Mouse (Mus musculus) urinary bladder, postnatal 25 days (tissue): ENCODE measurements at regions not wholly inside any gene's neighbourhood (a gene's known extent, or its start where the extent isn't known, plus 50 kb on each side); places are given as distances from the start of the nearest gene placed in this dataset.

Experiments used
- DNase-seq: peaks from one replicate; pipeline ENCODE4 v3.0.0; 2022; ENCODE audit warnings: low spot score

GRCm38 (mm10) chr4:32153356-32153755 is 85.2 kb upstream of the Bach2 start:
- peak; percentile 25 for DNase-seq

GRCm38 (mm10) chr4:32156965-32157364 is 81.6 kb upstream of the Bach2 start:
- DNase-seq, result no peak

GRCm38 (mm10) chr4:32158451-32158850 is 80.2 kb upstream of the Bach2 start:
- DNase-seq, result no peak

- DNase-seq, result no peak
Observed at GRCm38 (mm10) chr4:32158886-32159285, 79.7 kb upstream of the Bach2 start.

- DNase-seq, result no peak
Observed at GRCm38 (mm10) chr4:32160815-32161214, 77.8 kb upstream of the Bach2 start.

GRCm38 (mm10) chr4:32161871-32162656 is 76.5 kb upstream of the Bach2 start:
- no peak for DNase-seq

- no peak for DNase-seq
Observed at GRCm38 (mm10) chr4:32162694-32163240, 75.8 kb upstream of the Bach2 start.

- no peak for DNase-seq
Observed at GRCm38 (mm10) chr4:32164081-32164641, 74.4 kb upstream of the Bach2 start.

GRCm38 (mm10) chr4:32164736-32165241 is 73.8 kb upstream of the Bach2 start:
- no peak for DNase-seq

- no peak for DNase-seq
Observed at GRCm38 (mm10) chr4:32165918-32166528, 72.6 kb upstream of the Bach2 start.

GRCm38 (mm10) chr4:32167151-32167550 is 71.5 kb upstream of the Bach2 start:
- no peak for DNase-seq

GRCm38 (mm10) chr4:32170106-32170459 is 68.5 kb upstream of the Bach2 start:
- no peak for DNase-seq

- DNase-seq, result no peak
Observed at GRCm38 (mm10) chr4:32170460-32171192, 68.0 kb upstream of the Bach2 start.

- DNase-seq, result no peak
Observed at GRCm38 (mm10) chr4:32171291-32171690, 67.3 kb upstream of the Bach2 start.

GRCm38 (mm10) chr4:32172992-32173391 is 65.6 kb upstream of the Bach2 start:
- DNase-seq, result no peak

- no peak for DNase-seq
Observed at GRCm38 (mm10) chr4:32174771-32175170, 63.8 kb upstream of the Bach2 start.

- no peak for DNase-seq
Observed at GRCm38 (mm10) chr4:32175231-32175630, 63.4 kb upstream of the Bach2 start.

- no peak for DNase-seq
Observed at GRCm38 (mm10) chr4:32175853-32176448, 62.7 kb upstream of the Bach2 start.

GRCm38 (mm10) chr4:32176449-32177135 is 62.0 kb upstream of the Bach2 start:
- DNase-seq, result no peak

GRCm38 (mm10) chr4:32177933-32178639 is 60.5 kb upstream of the Bach2 start:
- DNase-seq, result no peak
